Mouse (Mus musculus) effector memory CD4-positive, alpha-beta T cell, adult 7 months (primary cell): ENCODE data around the gene Polr2b. TPM values are rescaled to one million over a fixed set of nuclear protein-coding genes. Genes with fewer than 3 reads are reported as not detected.

Source experiments
- polyA plus RNA-seq: library from polyadenylated mRNA; unstranded; fragments of 100-300 nt; shearing (Covaris generic); gene quantifications from one replicate; pipeline ENCODE4 v1.2.1, GENCODE M21; 2017

The Polr2b gene
- polyA plus RNA-seq, result 38.3 TPM

DNA sequence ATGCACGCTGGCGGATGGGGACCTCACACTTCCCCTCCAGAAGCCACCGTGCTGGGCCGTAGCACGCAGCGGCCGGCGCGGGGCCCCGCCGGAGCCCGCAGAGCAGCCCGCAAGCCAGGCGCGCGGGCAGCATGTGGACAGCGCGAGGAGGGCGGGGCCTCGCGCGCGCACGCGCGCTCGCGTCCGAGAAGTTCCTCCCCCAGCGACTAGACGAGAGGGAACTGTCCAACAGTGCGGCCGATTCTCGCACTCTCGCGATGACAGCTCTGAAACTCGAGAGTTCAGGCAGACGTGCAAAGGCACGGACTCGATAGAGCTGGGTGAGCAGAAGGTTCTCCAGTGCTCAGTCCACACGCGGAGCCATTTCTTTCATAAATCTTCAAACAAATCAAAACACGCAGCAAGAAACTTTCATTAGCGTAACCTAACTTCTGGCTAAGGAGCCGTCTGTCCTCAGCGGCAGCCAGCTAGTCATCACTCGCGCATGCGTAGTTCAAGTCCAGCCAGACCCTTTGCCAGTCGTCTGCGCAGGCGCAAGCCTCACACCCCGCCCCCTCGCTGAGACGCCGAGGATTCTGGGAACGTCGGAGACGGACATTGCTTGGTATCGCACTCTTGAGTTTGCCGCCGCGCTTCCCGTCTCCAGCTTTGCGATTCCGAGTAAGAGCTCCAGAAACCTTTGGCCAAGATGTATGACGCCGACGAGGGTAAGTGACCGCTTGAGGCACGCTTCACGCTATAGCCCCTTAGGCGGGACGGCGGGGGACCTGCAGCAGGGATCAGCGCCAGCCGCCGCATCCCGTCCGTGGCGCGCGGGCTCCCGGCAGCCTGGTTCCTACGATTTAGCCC lies at the start of gene Polr2b, which contains the start of gene Noa1:
Gene Polr2b, plus strand, starts transcription at position 224 of the 849 bp plus-strand sequence.
Gene Noa1, minus strand, starts transcription at position 161 of the 849 bp plus-strand sequence.

DNA sequence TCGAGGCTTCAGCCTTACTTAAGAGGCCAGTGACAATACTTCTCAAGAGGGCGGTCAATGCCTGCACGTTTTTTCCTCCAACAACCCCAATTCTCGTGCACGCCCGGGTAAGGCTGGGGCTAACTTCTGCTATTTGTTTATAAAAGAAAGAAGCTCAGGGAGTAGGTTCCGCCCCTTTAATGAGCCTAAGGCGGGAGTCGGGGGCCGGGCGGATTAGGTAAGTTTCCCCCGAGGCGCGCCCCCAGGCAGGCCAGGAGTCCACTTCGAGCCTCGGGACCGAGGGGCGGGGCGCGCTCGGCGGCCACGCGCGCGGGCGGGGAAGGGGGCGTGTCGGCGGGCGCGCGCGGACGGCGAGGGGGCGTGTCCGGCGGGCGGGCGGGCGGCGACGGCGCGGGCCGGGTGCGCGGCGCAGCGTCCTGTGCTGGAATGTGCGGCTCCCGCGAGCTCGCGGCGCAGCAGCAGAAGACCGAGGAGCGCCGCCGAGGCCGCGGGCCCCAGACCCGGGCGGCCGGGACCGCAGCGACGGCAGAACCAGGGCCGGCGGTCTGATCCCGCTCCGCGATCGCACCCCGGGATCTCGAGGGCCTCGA lies 44.8 kb upstream of the Polr2b start, which contains the start of gene Rest:
Gene Rest, plus strand, starts transcription at position 411 of the 590 bp plus-strand sequence.

Other genes starting within 250 kb of the Polr2b start
- 632 TPM for gene Hopx, start 195.0 kb upstream of the Polr2b start, polyA plus RNA-seq
- gene Spink2, start 98.7 kb upstream of the Polr2b start, polyA plus RNA-seq, result not detected
- gene Rest, start 44.7 kb upstream of the Polr2b start, polyA plus RNA-seq, result 32.6 TPM
- gene Noa1, start 63 bp upstream of the Polr2b start, polyA plus RNA-seq, result 24.6 TPM
- gene Igfbp7, start 97.9 kb downstream of the Polr2b start, polyA plus RNA-seq, result 0.35 TPM